Mouse (Mus musculus) hindbrain, postnatal 0 days (tissue): ENCODE measurements around the gene Lpgat1. TPM values are rescaled to one million over a fixed set of nuclear protein-coding genes. Genes with fewer than 3 reads are reported as not detected.

Experiments
- ATAC-seq: fragments of 200-750 bp; cut with Nextera tagmentation; 2 replicates; pipeline ENCODE4 v1.8.0; 2017; ENCODE audit warnings: mild to moderate bottlenecking, moderate TSS enrichment, moderate library complexity
- DNase-seq: peaks from one replicate; pipeline ENCODE4 v3.0.0-alpha.2; 2015; ENCODE audit warnings: low spot score
- H3K27ac ChIP-seq: fragments of 300-500 bp; sonication (generic); 2 replicates; pipeline ENCODE4 v1.5.1; 2014; ENCODE audit warnings: mild to moderate bottlenecking
- H3K27me3 ChIP-seq: fragments of 300-500 bp; sonication (generic); 2 replicates; pipeline ENCODE4 v1.6.1; 2014; ENCODE audit warnings: low read length, mixed read lengths; ENCODE audit not compliant: insufficient read depth
- H3K36me3 ChIP-seq: fragments of 300-500 bp; sonication (generic); 2 replicates; pipeline ENCODE4 v1.6.1; 2014; ENCODE audit warnings: low read length, mixed read lengths; ENCODE audit not compliant: insufficient read depth
- H3K4me1 ChIP-seq: fragments of 300-500 bp; sonication (generic); 2 replicates; pipeline ENCODE4 v1.6.1; 2014; ENCODE audit warnings: antibody characterized with exemption, low read length, mixed read lengths; ENCODE audit not compliant: insufficient read depth
- H3K4me2 ChIP-seq: fragments of 300-500 bp; sonication (generic); 2 replicates; pipeline ENCODE4 v1.6.1; 2014; ENCODE audit warnings: low read depth, mild to moderate bottlenecking, low read length, moderate library complexity, mixed read lengths
- H3K4me3 ChIP-seq: fragments of 300-500 bp; sonication (generic); 2 replicates; pipeline ENCODE4 v1.5.1; 2014; ENCODE audit warnings: low read length
- H3K9ac ChIP-seq: fragments of 300-500 bp; sonication (generic); replicated peaks from 2 replicates; pipeline ENCODE4 v1.6.1; 2014; ENCODE audit warnings: mild to moderate bottlenecking, low read length, moderate library complexity, mixed read lengths
- H3K9me3 ChIP-seq: fragments of 300-500 bp; sonication (generic); 2 replicates; pipeline ENCODE4 v1.6.1; 2016; ENCODE audit warnings: low read length, mixed read lengths
- CTCF ChIP-seq: IDR thresholded peaks from 2 replicates; pipeline ENCODE4 v1.5.1; 2016; ENCODE audit warnings: antibody characterized with exemption, control low read depth, low read depth
- WGBS: fragments of 180-500 bp; shearing (Covaris S2); extraction: QIAGEN DNeasy Blood & Tissue Kit; methylation state at CpG from one replicate; pipeline ENCODE4 v1.1.7; 2014; 5-methylcytosine and 5-hydroxymethylcytosine counted together
- polyA plus RNA-seq: library from polyadenylated mRNA; unstranded; fragments of >200 nt; fragmentation: Nextera tagmentation; extraction: Ambion mirVana; gene quantifications from 2 replicates; pipeline ENCODE4 v1.2.1, GENCODE M21; 2015
- total RNA-seq: library from RNA; depleted of rRNA; stranded (reverse); fragments of >200 nt; gene quantifications from 2 replicates; pipeline ENCODE4 v1.2.3, GENCODE M21; 2014

Lpgat1 gene
- total and polyA plus RNA-seq, 2 experiments from 2014 or later, result 47.7 to 49.9 TPM

GRCm38 (mm10) chr1:191740587-191741361 is 23.1 kb downstream of the Lpgat1 start:
- Histone ChIP-seq H3K9me3 (no peaks in the 10 kb centered on the region), H3K27ac (no peak overlapping the region), H3K4me3 (no peak overlapping the region), H3K36me3 (no peaks in the 10 kb centered on the region), H3K4me2 (no peak overlapping the region), H3K27me3 (no peaks in the 10 kb centered on the region), H3K9ac (no peak overlapping the region), H3K4me1 (no peaks in the 10 kb centered on the region)
- no peak for TF ChIP-seq CTCF
- ATAC-seq (no peak), DNase-seq (no peak)
- 90% methylated on average over 6 of the region's 6 CpGs for WGBS

DNA sequence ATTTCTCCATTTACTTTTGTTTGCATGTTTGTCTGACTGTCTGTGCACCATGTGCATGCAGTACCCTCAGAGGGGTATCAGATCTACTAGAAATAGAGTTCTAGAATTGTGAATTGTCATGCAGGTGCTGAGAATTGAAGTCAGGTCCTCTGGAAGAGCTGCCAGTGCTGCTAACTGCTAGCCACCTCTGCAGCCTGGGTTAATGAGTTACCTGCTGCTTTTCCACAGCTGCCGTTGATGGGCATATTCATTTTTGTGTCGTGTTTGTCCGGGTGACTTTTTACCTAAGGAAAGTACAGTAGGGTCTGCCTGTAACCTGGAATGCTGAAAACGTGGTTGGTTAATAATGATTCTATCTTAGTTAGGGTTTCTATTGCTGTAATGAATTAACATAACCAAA is 24.0 kb downstream of the Lpgat1 start:
- no peak overlapping the region for H3K4me2 ChIP-seq
- H3K4me3 ChIP-seq, result no peak overlapping the region
- H3K4me1 ChIP-seq, result no peaks in the 10 kb centered on the region
- DNase-seq (no peak), ATAC-seq (no peak)
- WGBS, result 79% methylated on average over 4 of the region's 4 CpGs
- TF ChIP-seq CTCF, result no peak
- no peak overlapping the region for H3K27ac ChIP-seq
- no peaks in the 10 kb centered on the region for H3K36me3 ChIP-seq
- no peaks in the 10 kb centered on the region for H3K27me3 ChIP-seq
- no peak overlapping the region for H3K9ac ChIP-seq
- H3K9me3 ChIP-seq, result no peaks in the 10 kb centered on the region

GRCm38 (mm10) chr1:191748431-191748830 is 30.8 kb downstream of the Lpgat1 start:
- Histone ChIP-seq H3K27me3 (no peaks in the 10 kb centered on the region), H3K9me3 (no peaks in the 10 kb centered on the region), H3K27ac (no peak overlapping the region), H3K4me3 (no peak overlapping the region), H3K36me3 (no peaks in the 10 kb centered on the region), H3K9ac (no peak overlapping the region), H3K4me2 (no peak overlapping the region), H3K4me1 (no peaks in the 10 kb centered on the region)
- DNase-seq (no peak), ATAC-seq (no peak)
- TF ChIP-seq CTCF, result no peak
- 47% methylated on average over 1 of the region's 1 CpGs for WGBS

GRCm38 (mm10) chr1:191756520-191757199 is 39.0 kb downstream of the Lpgat1 start:
- no peak overlapping the region for H3K9ac ChIP-seq
- 96% methylated on average over 3 of the region's 3 CpGs for WGBS
- H3K27me3 ChIP-seq, result no peaks in the 10 kb centered on the region
- no peaks in the 10 kb centered on the region for H3K9me3 ChIP-seq
- no peak for DNase-seq
- H3K27ac ChIP-seq, result no peak overlapping the region
- ATAC-seq, result no peak
- no peak overlapping the region for H3K4me2 ChIP-seq
- H3K36me3 ChIP-seq, result peaks cover 12% of the 10 kb centered on the region; the same call in 1 of the 2 replicates
- H3K4me3 ChIP-seq, result no peak overlapping the region
- no peaks in the 10 kb centered on the region for H3K4me1 ChIP-seq
- no peak for TF ChIP-seq CTCF

- DNase-seq (peak; percentile 45), ATAC-seq (no peak)
- peaks cover 20% of the 10 kb centered on the region; the same call in 1 of the 2 replicates for H3K36me3 ChIP-seq
- WGBS, result 62% methylated on average over 5 of the region's 5 CpGs
- H3K4me1 ChIP-seq, result no peaks in the 10 kb centered on the region
- H3K27ac ChIP-seq, result no peak overlapping the region
- no peak overlapping the region for H3K9ac ChIP-seq
- no peaks in the 10 kb centered on the region for H3K9me3 ChIP-seq
- H3K27me3 ChIP-seq, result no peaks in the 10 kb centered on the region
- H3K4me2 ChIP-seq, result no peak overlapping the region
- no peak for TF ChIP-seq CTCF
- no peak overlapping the region for H3K4me3 ChIP-seq
Observed at GRCm38 (mm10) chr1:191774106-191774505, 56.5 kb downstream of the Lpgat1 start.

DNA sequence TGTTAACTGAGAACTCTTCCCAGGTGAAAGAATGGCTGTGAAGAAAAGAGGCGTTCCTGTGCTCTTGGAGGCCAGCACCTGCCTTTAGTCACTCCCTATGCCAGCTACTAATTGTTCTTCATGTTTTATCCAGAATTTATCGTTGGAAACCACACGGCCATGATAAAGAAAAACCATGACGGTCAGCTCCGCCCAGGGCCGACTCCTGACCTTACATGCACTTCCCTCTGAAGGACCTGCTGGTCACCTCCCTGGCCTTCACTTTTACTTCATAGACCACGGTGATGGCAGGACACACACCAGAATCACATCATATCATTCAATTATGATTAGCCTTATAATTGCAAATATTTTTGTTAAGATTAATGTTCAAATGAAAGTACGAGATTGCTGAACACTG is 57.5 kb downstream of the Lpgat1 start:
- no peaks in the 10 kb centered on the region for H3K27me3 ChIP-seq
- H3K4me2 ChIP-seq, result no peak overlapping the region
- no peak for DNase-seq
- TF ChIP-seq CTCF, result no peak
- no peaks in the 10 kb centered on the region for H3K4me1 ChIP-seq
- H3K4me3 ChIP-seq, result no peak overlapping the region
- H3K27ac ChIP-seq, result no peak overlapping the region
- H3K9ac ChIP-seq, result no peak overlapping the region
- peaks cover 20% of the 10 kb centered on the region; the same call in 1 of the 2 replicates for H3K36me3 ChIP-seq
- WGBS, result 90% methylated on average over 8 of the region's 8 CpGs
- H3K9me3 ChIP-seq, result no peaks in the 10 kb centered on the region
- no peak for ATAC-seq

GRCm38 (mm10) chr1:191777521-191777920 is 59.9 kb downstream of the Lpgat1 start:
- no peak for TF ChIP-seq CTCF
- DNase-seq (no peak), ATAC-seq (no peak)
- Histone ChIP-seq H3K27me3 (no peaks in the 10 kb centered on the region), H3K4me1 (no peaks in the 10 kb centered on the region), H3K9ac (no peak overlapping the region), H3K36me3 (peaks cover 20% of the 10 kb centered on the region; the same call in 1 of the 2 replicates), H3K9me3 (no peaks in the 10 kb centered on the region), H3K4me3 (no peak overlapping the region), H3K27ac (no peak overlapping the region), H3K4me2 (no peak overlapping the region)
- WGBS, result 82% methylated on average over 8 of the region's 8 CpGs
